Mouse (Mus musculus): ENCODE results near the gene B3galt1. TPM values are rescaled to one million over a fixed set of nuclear protein-coding genes. Genes with fewer than 3 reads are reported as not detected.

B3galt1 gene
- polyA plus RNA-seq, 1 experiment from 2014 or later: 15.3 TPM

- DNase-seq (ENCODE audit: low spot score, missing footprints) (no peak), ATAC-seq (ENCODE audit: low FRiP score) (no peak)
- H3K9me3 ChIP-seq (ENCODE audit: control insufficient read depth, low read length): no peaks in the 10 kb centered on the region
- H3K9ac ChIP-seq (ENCODE audit: low read length): no peak overlapping the region
- H3K27ac ChIP-seq (ENCODE audit: low read depth, low read length): no peak overlapping the region
- no peaks in the 10 kb centered on the region for H3K36me3 ChIP-seq (ENCODE audit: control insufficient read depth, insufficient read depth, low read length)
- H3K27me3 ChIP-seq (ENCODE audit: control insufficient read depth, insufficient read depth, low read length): no peaks in the 10 kb centered on the region
- H3K4me3 ChIP-seq (ENCODE audit: low read depth, low read length): no peak overlapping the region
- 85% methylated on average over 3 of the region's 3 CpGs for WGBS
- no peaks in the 10 kb centered on the region for H3K4me1 ChIP-seq (ENCODE audit: control insufficient read depth, insufficient read depth, low read length)
- no peak overlapping the region for H3K4me2 ChIP-seq
These were observed 382.7 kb downstream of the B3galt1 start for GRCm38 (mm10) chr2:67948408-67948807.

GRCm38 (mm10) chr2:67956182-67956581, 390.5 kb downstream of the B3galt1 start:
- Histone ChIP-seq H3K27me3 (ENCODE audit: control insufficient read depth, insufficient read depth, low read length) (no peaks in the 10 kb centered on the region), H3K9ac (ENCODE audit: low read length) (no peak overlapping the region), H3K36me3 (ENCODE audit: control insufficient read depth, insufficient read depth, low read length) (no peaks in the 10 kb centered on the region), H3K4me3 (ENCODE audit: low read depth, low read length) (no peak overlapping the region), H3K27ac (ENCODE audit: low read depth, low read length) (no peak overlapping the region), H3K4me1 (ENCODE audit: control insufficient read depth, insufficient read depth, low read length) (no peaks in the 10 kb centered on the region), H3K9me3 (ENCODE audit: control insufficient read depth, low read length) (no peaks in the 10 kb centered on the region), H3K4me2 (no peak overlapping the region)
- 86% methylated on average over 4 of the region's 4 CpGs for WGBS
- no peak for ATAC-seq (ENCODE audit: low FRiP score)
- DNase-seq (ENCODE audit: low spot score, missing footprints): no peak

GRCm38 (mm10) chr2:67957561-67957960, 391.9 kb downstream of the B3galt1 start:
- H3K27me3 ChIP-seq (ENCODE audit: control insufficient read depth, insufficient read depth, low read length): no peaks in the 10 kb centered on the region
- 76% methylated on average over 2 of the region's 2 CpGs for WGBS
- no peaks in the 10 kb centered on the region for H3K9me3 ChIP-seq (ENCODE audit: control insufficient read depth, low read length)
- no peak overlapping the region for H3K27ac ChIP-seq (ENCODE audit: low read depth, low read length)
- DNase-seq (ENCODE audit: low spot score, missing footprints) (no peak), ATAC-seq (ENCODE audit: low FRiP score) (no peak)
- H3K4me3 ChIP-seq (ENCODE audit: low read depth, low read length): no peak overlapping the region
- no peaks in the 10 kb centered on the region for H3K4me1 ChIP-seq (ENCODE audit: control insufficient read depth, insufficient read depth, low read length)
- H3K36me3 ChIP-seq (ENCODE audit: control insufficient read depth, insufficient read depth, low read length): no peaks in the 10 kb centered on the region
- H3K9ac ChIP-seq (ENCODE audit: low read length): no peak overlapping the region
- H3K4me2 ChIP-seq: no peak overlapping the region

GRCm38 (mm10) chr2:67960711-67961110, 395.0 kb downstream of the B3galt1 start:
- Histone ChIP-seq H3K4me3 (ENCODE audit: low read depth, low read length) (no peak overlapping the region), H3K9ac (ENCODE audit: low read length) (no peak overlapping the region), H3K27ac (ENCODE audit: low read depth, low read length) (no peak overlapping the region), H3K9me3 (ENCODE audit: control insufficient read depth, low read length) (no peaks in the 10 kb centered on the region), H3K36me3 (ENCODE audit: control insufficient read depth, insufficient read depth, low read length) (no peaks in the 10 kb centered on the region), H3K27me3 (ENCODE audit: control insufficient read depth, insufficient read depth, low read length) (no peaks in the 10 kb centered on the region), H3K4me1 (ENCODE audit: control insufficient read depth, insufficient read depth, low read length) (no peaks in the 10 kb centered on the region), H3K4me2 (no peak overlapping the region)
- ATAC-seq (ENCODE audit: low FRiP score) (no peak), DNase-seq (ENCODE audit: low spot score, missing footprints) (no peak)
- 79% methylated on average over 2 of the region's 2 CpGs for WGBS

- no peak overlapping the region for H3K4me2 ChIP-seq
- H3K9me3 ChIP-seq (ENCODE audit: control insufficient read depth, low read length): no peaks in the 10 kb centered on the region
- no peaks in the 10 kb centered on the region for H3K27me3 ChIP-seq (ENCODE audit: control insufficient read depth, insufficient read depth, low read length)
- no peak for ATAC-seq (ENCODE audit: low FRiP score)
- H3K27ac ChIP-seq (ENCODE audit: low read depth, low read length): no peak overlapping the region
- no peaks in the 10 kb centered on the region for H3K4me1 ChIP-seq (ENCODE audit: control insufficient read depth, insufficient read depth, low read length)
- H3K4me3 ChIP-seq (ENCODE audit: low read depth, low read length): no peak overlapping the region
- no peaks in the 10 kb centered on the region for H3K36me3 ChIP-seq (ENCODE audit: control insufficient read depth, insufficient read depth, low read length)
- no peak overlapping the region for H3K9ac ChIP-seq (ENCODE audit: low read length)
- DNase-seq (ENCODE audit: low spot score, missing footprints): no peak
These were observed 403.1 kb downstream of the B3galt1 start for GRCm38 (mm10) chr2:67968812-67969211.

GRCm38 (mm10) chr2:67971091-67971490, 405.4 kb downstream of the B3galt1 start:
- H3K4me2 ChIP-seq: no peak overlapping the region
- no peak overlapping the region for H3K9ac ChIP-seq (ENCODE audit: low read length)
- no peaks in the 10 kb centered on the region for H3K36me3 ChIP-seq (ENCODE audit: control insufficient read depth, insufficient read depth, low read length)
- H3K9me3 ChIP-seq (ENCODE audit: control insufficient read depth, low read length): no peaks in the 10 kb centered on the region
- H3K27ac ChIP-seq (ENCODE audit: low read depth, low read length): no peak overlapping the region
- no peaks in the 10 kb centered on the region for H3K4me1 ChIP-seq (ENCODE audit: control insufficient read depth, insufficient read depth, low read length)
- no peak for ATAC-seq (ENCODE audit: low FRiP score)
- no peak overlapping the region for H3K4me3 ChIP-seq (ENCODE audit: low read depth, low read length)
- H3K27me3 ChIP-seq (ENCODE audit: control insufficient read depth, insufficient read depth, low read length): no peaks in the 10 kb centered on the region
- no peak for DNase-seq (ENCODE audit: low spot score, missing footprints)
- 78% methylated on average over 7 of the region's 7 CpGs for WGBS

GRCm38 (mm10) chr2:67971576-67971975, 405.9 kb downstream of the B3galt1 start:
- H3K36me3 ChIP-seq (ENCODE audit: control insufficient read depth, insufficient read depth, low read length): no peaks in the 10 kb centered on the region
- no peaks in the 10 kb centered on the region for H3K4me1 ChIP-seq (ENCODE audit: control insufficient read depth, insufficient read depth, low read length)
- no peak overlapping the region for H3K27ac ChIP-seq (ENCODE audit: low read depth, low read length)
- no peak for DNase-seq (ENCODE audit: low spot score, missing footprints)
- H3K4me3 ChIP-seq (ENCODE audit: low read depth, low read length): no peak overlapping the region
- no peak for ATAC-seq (ENCODE audit: low FRiP score)
- no peaks in the 10 kb centered on the region for H3K27me3 ChIP-seq (ENCODE audit: control insufficient read depth, insufficient read depth, low read length)
- 88% methylated on average over 6 of the region's 6 CpGs for WGBS
- H3K4me2 ChIP-seq: no peak overlapping the region
- H3K9me3 ChIP-seq (ENCODE audit: control insufficient read depth, low read length): no peaks in the 10 kb centered on the region
- H3K9ac ChIP-seq (ENCODE audit: low read length): no peak overlapping the region

GRCm38 (mm10) chr2:67975764-67976163, 410.1 kb downstream of the B3galt1 start:
- no peaks in the 10 kb centered on the region for H3K36me3 ChIP-seq (ENCODE audit: control insufficient read depth, insufficient read depth, low read length)
- no peak overlapping the region for H3K9ac ChIP-seq (ENCODE audit: low read length)
- DNase-seq (ENCODE audit: low spot score, missing footprints) (no peak), ATAC-seq (ENCODE audit: low FRiP score) (no peak)
- no peaks in the 10 kb centered on the region for H3K9me3 ChIP-seq (ENCODE audit: control insufficient read depth, low read length)
- H3K4me2 ChIP-seq: no peak overlapping the region
- no peaks in the 10 kb centered on the region for H3K4me1 ChIP-seq (ENCODE audit: control insufficient read depth, insufficient read depth, low read length)
- no peak overlapping the region for H3K27ac ChIP-seq (ENCODE audit: low read depth, low read length)
- no peak overlapping the region for H3K4me3 ChIP-seq (ENCODE audit: low read depth, low read length)
- H3K27me3 ChIP-seq (ENCODE audit: control insufficient read depth, insufficient read depth, low read length): no peaks in the 10 kb centered on the region

- Histone ChIP-seq H3K4me2 (no peak overlapping the region), H3K36me3 (ENCODE audit: control insufficient read depth, insufficient read depth, low read length) (no peaks in the 10 kb centered on the region), H3K4me3 (ENCODE audit: low read depth, low read length) (no peak overlapping the region), H3K4me1 (ENCODE audit: control insufficient read depth, insufficient read depth, low read length) (no peaks in the 10 kb centered on the region), H3K27me3 (ENCODE audit: control insufficient read depth, insufficient read depth, low read length) (no peaks in the 10 kb centered on the region), H3K27ac (ENCODE audit: low read depth, low read length) (no peak overlapping the region), H3K9me3 (ENCODE audit: control insufficient read depth, low read length) (no peaks in the 10 kb centered on the region), H3K9ac (ENCODE audit: low read length) (no peak overlapping the region)
- ATAC-seq (ENCODE audit: low FRiP score) (no peak), DNase-seq (ENCODE audit: low spot score, missing footprints) (no peak)
- 92% methylated on average over 4 of the region's 4 CpGs for WGBS
These were observed 410.8 kb downstream of the B3galt1 start for GRCm38 (mm10) chr2:67976488-67976887.

Measured in midbrain, embryonic 11.5 days (tissue).